Mouse (Mus musculus) right cerebral cortex, postnatal 4 days (tissue): ENCODE data around the gene Blvra.
"Not testable (repeated sequence)": the region's sequence is repeated elsewhere in the genome, so short reads cannot be mapped to it uniquely, and the experiment has no call there.

Source experiments
- DNase-seq: peaks from one replicate; pipeline ENCODE4 v3.0.0-alpha.2; 2022

Blvra gene

DNA sequence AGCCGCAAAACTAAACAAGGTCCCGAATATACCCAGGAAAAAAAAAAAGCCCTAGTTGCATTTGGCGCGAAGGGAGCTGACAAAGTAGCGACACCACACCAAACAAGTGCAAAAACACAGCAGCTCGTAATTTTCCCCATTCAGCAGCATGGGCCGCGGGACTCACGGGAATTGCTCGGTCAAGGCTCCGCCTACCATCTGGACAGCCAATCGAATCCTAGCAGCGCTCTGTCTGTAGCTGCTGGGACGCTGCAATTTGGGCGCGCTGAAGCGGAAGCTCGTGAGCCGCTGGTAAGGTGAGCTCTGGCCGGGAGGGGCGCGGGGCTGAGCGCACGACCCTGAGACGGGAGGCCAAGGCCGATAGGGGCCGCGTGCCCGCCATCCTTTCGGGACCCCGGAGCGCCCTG, at the start of gene Blvra:
Blvra (plus strand) TSS at position 231 of the 407 bp plus-strand sequence.
- peak; percentile 76 for DNase-seq

DNA sequence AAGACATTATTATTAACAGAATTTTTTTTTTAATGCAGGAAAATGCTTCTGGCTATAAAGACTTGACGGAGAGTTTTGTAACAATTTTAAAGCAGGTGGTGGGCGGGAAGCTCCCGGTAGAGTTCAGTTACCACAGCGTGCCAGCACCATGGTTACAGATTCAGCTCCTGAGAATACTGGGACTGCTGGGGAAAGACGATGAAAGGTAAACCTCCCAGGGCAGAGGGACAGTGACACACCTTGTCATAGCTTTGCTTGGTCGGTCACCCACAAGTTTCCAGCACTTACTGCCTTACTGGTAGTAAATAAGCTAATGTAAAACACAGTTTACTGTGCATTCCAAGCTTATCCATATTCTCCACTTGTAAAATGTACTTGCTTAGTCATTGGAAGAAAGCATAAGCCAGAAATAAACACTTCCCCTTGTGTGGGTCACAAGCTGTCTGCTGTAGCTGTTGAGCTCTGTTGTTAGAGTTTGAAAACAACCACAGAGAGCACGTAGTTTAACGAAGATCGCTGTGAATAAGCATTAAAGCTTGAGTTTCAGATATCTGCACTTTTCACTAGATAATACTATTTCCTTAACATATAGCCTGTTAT, 35.4 kb upstream of the Blvra start:
- DNase-seq, result no peak

DNA sequence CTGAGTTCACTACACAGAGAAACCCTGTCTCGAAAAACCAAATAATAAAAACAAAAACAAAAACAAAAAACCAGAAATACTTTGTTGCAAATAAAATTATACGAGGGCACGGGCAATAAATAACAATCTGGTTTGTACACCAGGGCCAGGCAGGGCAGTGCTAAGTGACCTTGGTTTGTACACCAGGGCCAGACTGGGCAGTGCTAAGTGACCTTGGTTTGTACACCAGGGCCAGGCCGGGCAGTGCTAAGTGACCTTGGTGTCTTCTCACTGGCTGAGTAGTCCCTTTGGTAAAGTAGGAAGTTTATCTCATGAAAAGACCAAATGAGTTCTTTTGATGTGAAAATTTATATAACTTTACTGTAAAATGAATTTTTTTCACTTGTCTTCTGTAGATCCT, 33.2 kb upstream of the Blvra start:
- no peak for DNase-seq

DNA sequence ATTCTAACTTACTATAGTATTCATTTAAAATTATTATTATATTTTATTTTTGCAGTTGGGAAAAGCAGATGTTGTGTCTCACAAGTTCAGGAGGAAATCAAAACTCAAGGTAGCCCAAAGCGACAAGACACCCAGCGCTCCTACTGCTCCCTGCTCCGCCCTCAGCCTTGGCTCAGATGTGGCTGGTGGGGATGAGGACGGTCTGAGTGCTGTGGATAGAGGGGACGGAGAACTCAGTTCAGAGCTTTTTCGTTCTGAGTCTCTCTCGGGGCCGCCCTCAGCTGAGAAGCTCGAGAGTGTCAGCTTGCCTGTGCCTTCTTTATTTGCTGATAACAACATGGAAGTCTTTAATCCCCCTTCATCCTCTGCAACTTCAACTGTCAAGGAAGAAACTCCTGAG, 9.0 kb upstream of the Blvra start:
- DNase-seq, result no peak

DNA sequence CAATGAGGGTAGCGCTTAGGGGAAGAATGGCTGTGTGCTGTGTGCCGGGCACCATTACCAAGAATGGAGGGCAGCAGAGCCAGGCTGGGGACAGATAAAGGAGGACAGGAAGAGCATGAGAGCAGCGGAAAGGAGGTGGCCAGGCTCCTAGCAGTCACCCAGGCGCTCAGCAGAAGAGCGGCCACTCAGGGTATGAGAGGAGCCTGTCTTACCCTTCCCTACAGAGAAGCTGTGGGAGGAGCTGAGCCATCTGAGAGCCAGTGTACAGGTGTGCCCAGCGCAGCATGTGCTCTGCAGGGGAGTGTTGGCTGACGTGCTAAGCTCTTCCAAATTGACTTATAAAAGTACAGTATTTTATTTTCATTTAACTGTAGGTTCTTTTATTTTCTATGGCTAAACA, 1.7 kb upstream of the Blvra start:
- DNase-seq, result no peak

DNA sequence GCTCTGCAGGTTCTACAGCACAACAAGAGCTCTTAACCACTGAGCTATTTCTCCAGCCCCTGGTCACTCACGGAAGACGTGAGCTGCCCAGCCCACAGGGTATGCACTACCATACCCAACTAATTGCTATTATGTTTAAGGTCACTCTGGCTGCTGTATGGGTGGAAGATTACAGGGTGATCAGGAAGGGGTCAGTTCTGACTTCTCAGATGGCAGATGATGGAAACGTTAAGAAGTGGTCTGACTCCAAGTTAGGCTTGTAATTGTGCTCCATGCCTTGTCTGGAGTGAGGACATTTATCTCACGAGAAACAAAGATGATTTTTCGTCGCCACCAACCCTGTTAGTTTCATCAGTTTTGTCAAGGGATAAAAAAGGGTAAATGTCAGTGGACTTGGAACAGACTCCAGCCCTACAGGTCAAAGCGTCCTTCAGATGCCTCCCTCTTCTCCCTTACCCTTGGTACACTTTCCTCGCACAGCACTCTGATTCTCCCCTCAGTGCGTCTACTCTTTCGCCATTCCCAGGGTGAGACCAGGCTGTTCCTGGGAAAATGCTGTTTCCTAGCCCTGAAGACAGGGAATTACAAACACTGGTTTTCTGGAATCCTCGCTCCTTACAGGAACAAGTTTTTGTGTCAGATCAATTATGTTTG, 557 bp upstream of the Blvra start:
- DNase-seq, result no peak

DNA sequence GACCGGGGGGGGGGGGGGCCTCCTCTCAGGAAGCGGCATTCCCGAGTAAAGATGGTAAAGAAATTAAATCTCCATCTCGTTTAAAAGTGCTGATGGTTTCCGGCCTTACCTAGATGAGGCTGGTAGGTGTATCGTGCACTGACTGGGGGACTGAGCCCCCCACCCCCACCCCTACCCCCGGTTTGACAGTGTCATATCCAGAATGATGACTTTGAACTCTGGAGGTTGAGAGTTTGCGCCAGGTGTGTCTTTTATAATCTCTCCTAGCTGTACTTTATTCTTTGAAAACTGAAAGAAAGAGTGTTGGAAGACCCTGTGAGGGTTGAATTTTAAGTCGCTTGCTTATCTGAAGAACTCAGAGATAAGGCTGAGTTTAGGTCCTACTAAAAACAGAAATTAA, 414 bp downstream of the Blvra start:
- DNase-seq, result no peak

DNA sequence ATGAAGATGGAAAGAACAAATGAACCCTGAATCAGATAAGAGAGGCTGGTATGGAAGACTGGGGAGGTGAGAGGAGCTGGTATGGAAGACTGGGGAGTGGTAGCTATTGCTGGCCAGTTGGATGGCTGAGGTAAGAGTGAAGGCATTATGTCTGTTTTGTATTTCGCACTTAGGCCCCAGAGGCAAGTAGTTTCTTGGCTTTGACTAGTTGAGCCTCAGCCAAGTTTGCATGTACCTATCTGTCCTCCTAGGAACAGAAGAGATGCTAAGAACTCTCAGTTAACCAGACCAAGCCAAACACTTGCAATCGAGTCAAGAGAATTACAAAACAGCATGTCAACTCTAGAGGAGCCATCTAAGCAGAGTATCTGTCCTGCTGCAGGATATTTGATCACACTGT, 3.7 kb downstream of the Blvra start:
- DNase-seq, result no peak

DNA sequence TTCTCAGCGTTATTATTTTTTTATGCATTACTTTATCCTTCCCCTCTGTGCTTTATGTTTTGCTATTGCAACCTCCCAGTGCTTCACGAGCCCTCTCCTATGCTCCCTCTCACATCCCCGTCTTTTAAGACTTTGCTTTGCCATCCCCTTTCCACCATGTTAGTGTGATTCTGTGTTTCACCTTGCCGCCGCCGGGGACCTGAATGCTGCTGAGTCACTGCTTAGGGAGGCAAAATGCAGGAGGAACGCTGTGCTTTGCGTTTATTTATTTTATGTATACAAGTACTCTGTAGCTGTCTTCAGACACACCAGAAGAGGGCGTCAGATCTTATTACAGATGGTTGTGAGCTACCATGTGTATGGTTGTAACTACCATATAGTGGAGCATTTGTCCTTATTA, 7.1 kb downstream of the Blvra start:
- no peak for DNase-seq

DNA sequence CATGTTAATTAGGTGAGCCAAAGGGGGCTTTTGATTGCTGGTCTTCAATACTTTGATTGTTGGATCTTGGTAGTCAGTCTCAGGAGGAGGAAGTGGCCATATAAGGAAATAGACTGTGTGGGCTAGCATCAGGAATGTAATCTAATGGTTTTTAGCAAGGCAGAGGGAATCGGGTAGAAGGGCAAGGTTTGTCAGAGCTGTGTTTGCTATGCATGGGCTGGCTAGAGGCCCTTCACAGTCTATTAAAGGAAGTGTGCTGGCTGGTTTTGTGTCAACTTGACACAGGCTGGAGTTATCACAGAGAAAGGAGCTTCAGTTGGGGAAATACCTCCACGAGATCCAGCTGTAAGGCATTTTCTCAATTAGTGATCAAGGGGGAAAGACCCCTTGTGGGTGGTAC, 8.6 kb downstream of the Blvra start:
- not testable (repeated sequence) for DNase-seq

DNA sequence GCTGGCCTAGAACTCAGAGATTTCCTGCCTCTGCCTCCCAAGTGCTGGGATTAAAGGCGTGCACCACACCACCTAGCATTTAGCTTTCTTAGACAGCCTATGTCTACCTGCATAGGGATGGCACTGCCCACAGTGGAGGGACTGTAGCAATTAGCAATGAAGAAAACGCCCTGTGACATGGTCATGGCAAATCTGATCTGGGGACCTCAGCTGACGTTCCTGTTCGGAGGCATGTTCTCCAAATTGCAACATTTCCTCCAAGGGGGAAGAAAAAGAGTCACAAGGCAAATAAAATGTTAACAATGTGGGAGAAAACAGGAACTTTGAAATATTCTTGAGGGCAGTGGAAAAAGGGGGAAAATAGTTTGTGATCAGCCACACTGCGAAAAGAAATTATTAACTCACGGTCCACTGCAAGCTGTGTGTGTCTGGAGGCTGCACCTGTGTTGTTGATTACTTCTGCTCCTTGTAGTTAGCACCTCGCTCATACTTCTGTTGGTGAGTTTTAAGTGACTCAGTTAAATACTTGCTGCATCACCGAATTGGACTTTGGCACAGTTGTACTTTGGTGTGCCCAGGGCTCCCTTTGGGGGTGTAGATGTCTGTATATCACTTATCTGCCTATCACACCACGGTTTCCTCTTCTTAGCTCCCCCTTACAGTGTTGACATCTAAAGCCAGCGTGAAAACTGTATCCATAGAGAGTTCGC, 9.6 kb downstream of the Blvra start:
- DNase-seq, result no peak

DNA sequence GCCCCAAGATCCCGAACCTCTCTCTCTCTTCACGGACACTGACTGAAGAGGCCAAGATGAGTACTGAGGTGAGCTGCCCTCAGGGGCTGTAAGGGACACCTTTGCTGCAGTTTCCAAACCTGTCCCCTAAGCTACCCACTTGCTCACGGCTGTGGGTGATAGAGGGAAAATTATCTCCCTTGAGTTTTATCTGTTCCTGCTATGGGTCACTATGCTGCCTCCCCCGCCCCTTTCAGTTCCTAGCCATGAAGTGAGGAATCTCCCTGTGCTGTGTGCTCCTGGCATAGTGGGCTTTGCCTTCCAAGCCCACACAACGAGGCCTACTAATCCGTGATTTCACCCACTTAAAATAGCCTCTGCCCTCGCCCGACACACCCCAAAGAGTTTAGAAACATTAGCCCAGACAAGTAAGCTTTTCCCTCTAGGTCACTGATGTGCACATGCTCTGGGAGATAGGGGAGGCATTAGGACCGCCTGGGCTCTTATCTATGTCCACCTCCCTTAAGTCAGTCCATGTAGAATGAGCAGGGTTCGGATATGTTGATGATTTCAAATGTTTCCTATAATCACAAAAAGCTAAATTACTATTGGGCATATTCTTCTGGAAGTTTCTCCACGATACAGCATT, 10.2 kb downstream of the Blvra start:
- no peak for DNase-seq

DNA sequence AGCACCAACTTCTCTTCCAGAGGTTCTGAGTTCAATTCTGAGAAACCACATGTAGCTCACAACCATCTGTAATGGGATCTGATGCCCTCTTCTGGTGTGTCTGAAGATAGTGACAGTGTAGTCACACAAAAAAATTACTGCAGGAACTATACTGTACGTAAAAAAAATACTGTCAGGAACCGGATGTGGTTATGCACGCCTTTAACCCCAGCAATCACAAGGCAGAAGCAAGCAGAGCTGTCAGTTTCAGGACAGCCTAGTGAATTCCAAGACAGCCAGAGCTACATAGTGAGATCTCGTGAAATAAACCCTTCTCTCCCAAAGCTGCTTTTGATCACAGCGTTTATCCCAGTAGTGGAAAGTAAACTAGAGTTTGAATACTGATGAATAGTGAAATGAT, 15.8 kb downstream of the Blvra start:
- DNase-seq, result no peak

DNA sequence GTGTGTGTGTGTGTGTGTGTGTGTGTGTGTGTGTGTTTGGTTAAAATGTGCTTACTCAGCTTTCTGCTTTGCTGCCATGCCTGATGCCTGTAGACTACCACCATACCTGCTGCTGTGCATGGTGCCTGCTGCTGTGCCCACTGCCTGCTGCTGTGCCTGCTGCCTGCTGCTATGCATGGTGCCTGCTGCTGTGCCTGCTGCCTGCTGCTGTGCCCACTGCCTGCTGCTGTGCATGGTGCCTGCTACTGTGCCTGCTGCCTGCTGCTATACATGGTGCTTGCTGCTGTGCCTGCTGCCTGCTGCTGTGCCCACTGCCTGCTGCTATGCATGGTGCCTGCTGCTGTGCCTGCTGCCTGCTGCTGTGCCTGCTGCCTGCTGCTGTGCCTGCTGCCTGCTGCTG, 19.7 kb downstream of the Blvra start:
- not testable (repeated sequence) for DNase-seq

DNA sequence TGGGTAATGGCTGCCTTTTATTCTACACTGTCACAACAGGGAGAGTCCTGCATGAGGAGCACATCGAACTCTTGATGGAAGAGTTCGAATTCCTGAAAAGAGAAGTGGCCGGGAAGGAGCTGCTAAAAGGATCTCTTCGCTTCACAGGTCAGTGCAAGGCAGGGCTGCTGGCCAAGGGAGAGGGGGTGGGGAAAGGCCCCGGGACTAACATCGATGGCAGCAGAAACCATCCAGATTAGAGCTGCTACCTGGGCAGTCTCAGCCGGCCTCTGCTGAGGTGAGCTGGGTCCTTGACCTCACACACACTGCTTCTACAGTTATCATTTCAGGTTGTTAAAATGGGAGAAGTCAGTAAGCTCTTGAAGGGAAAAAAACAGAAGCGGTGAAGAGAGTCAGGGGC, 21.5 kb downstream of the Blvra start:
- DNase-seq, result no peak

DNA sequence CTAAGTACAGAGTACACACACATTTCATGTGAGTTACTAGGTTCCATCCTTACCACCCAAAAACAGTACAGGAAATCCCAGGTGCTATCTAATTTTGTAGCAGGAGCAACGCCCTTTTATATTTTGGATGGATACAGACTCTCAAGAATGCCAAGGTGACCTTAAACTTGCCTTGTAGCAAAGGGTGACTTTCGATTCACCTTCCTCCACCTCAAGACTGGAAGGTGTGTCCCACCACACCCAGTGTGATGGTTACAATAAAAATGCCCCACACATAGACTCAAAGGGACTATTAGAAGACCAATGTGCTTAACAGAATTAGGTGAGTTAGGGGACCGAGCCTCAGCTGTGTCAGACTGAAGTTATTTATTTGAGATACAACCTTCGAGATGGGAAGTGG, 38.5 kb downstream of the Blvra start:
- no peak for DNase-seq

DNA sequence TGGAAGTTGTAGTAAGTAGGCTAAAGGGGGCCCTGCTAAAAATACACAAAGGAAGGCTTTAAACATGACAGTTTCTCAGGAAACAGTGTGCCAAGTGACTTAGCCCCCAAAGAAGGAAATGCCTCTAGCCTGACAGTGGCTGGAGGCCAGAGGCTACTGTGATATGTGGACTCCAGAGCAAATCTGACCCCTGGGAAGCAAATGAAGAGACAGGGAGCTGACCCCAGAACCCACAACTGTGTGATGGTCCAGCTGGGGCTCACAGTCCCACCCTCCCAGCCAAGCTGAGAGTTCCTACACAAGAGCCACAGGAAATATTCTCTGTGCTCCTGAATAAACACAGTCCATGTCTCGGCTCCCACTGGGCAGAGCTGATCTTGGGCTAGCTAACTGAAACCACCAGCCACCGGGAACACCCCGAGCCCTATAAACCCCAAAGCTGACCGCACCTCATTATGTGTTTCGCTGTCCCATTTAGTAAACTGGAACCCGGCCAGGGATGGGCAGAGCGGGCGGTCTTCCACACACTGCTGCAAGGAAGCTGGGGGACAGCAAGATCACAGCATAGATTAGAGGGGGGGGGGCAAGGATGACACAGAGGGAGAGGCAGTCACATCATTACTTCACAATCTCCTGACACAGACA, 51.2 kb downstream of the Blvra start:
- no peak for DNase-seq

DNA sequence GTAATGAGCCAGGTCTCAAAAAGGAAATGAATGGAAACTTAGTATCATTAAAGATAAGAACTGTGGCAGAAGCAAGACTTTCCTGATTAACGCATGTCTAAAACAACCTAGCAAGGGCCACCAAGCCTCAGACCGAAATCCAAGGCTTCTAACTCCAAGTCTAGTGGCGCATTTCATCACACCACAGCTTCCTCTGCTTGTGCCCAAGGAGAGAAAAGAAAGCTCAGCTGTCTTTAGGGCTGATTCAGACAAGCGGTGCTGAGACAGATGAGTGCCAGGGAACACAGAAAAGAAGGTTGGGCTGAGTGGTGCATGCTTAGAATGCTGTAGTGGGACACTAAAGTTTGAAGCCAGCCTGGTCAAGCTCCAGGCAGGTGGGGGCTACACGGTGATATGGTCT, 58.5 kb downstream of the Blvra start:
- no peak for DNase-seq

DNA sequence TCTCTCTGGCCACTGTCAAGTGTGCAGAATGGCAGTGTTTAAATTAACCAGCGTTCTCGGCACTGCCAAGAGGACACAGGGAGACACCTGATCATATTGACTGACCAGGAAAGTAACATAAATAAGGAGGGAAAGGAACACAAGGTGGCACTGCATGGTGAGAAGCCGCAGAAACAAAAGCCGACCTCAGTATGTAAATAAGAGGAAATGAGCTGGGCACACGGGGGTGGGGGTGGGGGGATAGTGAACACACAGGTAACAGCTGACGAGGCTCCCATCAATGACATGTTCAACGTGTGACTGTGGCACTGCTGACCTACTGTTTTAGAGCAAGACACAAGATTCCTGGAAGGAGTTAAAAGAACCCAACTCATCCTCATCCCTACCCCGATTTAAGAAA, 60.9 kb downstream of the Blvra start:
- DNase-seq, result no peak

DNA sequence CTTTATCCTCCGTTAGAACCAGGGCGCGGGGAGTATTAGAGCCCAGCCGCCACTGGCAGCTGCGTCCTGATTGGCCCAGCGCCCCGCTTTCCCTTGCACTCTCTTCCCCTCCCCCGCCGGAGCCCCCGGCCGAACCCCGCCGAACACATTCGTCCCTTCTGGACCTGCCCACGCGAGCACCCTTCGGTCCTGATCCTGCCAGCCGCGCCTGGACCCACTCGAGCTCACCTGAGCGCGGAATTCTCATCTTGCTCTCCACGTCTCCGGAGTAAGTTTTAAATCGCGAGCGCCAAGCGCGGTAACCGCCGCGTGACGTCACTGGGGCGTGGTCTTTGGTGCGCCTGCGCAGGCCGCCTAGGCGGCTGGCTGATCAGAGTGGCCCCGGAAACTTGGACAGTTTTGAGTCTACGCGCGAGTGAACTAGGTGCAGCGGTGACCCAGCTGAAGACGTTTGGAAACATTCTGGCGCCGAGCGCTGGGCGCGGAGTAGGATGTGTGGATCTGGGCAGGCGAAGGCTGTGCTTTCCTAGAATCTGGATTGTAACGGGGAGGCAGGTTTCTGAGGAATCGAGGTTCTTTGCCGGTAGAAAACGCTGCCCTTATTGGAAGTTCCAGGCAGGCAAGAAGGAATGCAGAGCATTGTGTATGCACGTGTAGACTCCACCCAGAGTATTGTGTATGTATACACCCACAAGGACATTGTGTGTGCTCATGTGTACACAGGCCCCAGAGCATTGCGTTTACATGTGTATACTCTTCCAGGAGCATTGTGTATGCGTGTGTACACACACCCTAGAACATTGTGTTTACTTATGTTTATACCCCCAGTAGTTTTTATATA, 63.4 kb downstream of the Blvra start, which contains the start of gene Ncaph:
Ncaph (minus strand) TSS at position 334 of the 841 bp plus-strand sequence.
- peak; percentile 94 for DNase-seq

DNA sequence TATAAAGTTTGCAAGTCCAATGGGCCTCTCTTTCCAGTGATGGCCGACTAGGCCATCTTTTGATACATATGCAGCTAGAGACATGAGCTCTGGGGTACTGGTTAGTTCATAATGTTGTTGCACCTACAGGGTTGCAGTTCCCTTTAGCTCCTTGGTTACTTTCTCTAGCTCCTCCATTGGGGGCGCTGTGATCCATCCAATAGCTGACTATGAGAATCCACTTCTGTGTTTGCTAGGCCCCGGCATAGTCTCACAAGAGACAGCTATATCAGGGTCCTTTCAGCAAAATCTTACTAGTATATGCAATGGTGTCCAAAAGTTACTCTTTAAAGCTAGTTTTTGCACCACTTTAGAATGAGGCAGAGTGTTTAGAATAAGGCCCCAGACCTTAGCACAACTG, 64.8 kb downstream of the Blvra start:
- not testable (repeated sequence) for DNase-seq

DNA sequence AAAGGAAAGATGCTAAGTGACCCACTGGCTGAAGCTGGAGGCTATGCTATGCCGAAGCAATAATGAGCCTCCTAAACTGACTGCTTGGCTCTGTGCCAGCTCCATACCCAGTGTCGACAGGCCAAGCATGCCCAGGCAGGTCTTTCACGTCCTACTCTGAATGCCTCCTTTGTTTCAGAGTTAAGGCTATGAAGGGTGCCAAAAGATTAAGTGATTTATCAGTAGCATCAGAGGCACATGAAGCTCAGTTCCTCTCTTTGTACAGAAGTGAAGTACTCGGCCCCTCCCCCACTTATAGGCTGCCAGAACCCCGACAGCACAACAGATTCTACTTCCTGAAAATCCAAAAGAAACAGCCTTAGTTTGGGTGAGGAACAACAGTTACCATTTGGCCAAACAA, 66.5 kb downstream of the Blvra start:
- peak; percentile 34 for DNase-seq
